Mouse (Mus musculus): ENCODE results near the gene Usp29. TPM values are rescaled to one million over a fixed set of nuclear protein-coding genes. Genes with fewer than 3 reads are reported as not detected.
A peak's percentile ranks its signal among the peaks of the same experiment; 100 is the strongest.

Gene Usp29
- total and polyA plus RNA-seq, 2 experiments: 0.09 TPM; not detected in 1

DNA sequence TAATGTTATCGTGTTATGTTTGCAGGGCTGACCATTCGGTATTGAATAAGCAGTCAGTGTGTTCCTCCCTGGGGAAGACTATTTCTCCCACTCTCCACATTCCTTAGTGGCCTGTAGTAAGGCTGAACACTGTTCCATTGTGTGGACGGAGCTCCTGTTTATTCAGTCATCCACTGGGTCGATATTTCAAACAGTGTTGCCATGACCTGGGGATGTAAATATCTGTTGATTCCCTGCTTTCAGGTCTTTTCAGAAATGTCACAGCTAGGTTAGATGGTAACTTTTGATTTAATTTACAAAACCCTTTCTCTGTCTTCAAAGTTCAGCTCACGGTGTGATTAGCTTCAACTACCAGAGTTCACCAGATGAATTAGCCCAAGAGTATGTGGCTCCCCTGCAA, 104.6 kb downstream of the Usp29 start:
- no peak for TF ChIP-seq CTCF (IDR thresholded peaks at IDR 0.05; ENCODE audit: low read depth, low read length)
- TF ChIP-seq POLR2A (IDR thresholded peaks at IDR 0.05; ENCODE audit: extremely low read depth, insufficient read depth, low read length): no peak
- Histone ChIP-seq H3K4me1 (ENCODE audit: control insufficient read depth, insufficient read depth, low read length) (peaks cover 4% of the 10 kb centered on the region; the same call in 1 of the 2 replicates), H3K36me3 (ENCODE audit: control insufficient read depth, insufficient read depth, low read length) (no peaks in the 10 kb centered on the region), H3K27me3 (ENCODE audit: control insufficient read depth, insufficient read depth, low read length) (no peaks in the 10 kb centered on the region), H3K9ac (ENCODE audit: low read depth, low read length) (no peak overlapping the region), H3K79me2 (ENCODE audit: control insufficient read depth, insufficient read depth, low read length) (no peaks in the 10 kb centered on the region), H3K4me3 (ENCODE audit: insufficient read depth, low read depth, low read length) (no peak overlapping the region), H3K27ac (replicated peaks; ENCODE audit: insufficient read depth, low read depth, low read length) (no peak overlapping the region)
- WGBS: 24% methylated on average over 5 of the region's 5 CpGs
- no peak for DNase-seq (ENCODE audit: extremely low read depth, low read depth, low spot score)

DNA sequence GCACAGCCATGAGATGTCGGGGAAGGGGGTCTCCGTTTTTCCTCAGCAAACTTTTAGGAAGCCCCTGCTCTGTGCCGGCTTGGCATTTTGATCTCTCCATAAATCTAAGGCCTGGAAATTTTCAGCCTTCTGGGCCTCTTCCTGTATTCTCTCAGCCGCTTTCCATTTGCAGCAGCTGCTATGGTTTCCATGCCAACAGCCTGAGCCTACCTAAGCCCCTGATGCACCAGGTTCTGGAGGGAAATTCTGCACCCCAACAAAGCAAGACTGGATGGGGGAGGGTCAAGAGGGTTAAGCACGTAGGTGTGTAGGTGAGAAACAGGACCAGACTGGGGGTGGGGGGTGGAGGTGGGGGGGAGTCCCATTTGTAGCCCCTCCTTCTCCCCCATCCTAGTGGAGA, 105.0 kb downstream of the Usp29 start:
- no peak for TF ChIP-seq POLR2A (IDR thresholded peaks at IDR 0.05; ENCODE audit: extremely low read depth, insufficient read depth, low read length)
- TF ChIP-seq CTCF (IDR thresholded peaks at IDR 0.05; ENCODE audit: low read depth, low read length): no peak
- Histone ChIP-seq H3K27me3 (ENCODE audit: control insufficient read depth, insufficient read depth, low read length) (no peaks in the 10 kb centered on the region), H3K4me1 (ENCODE audit: control insufficient read depth, insufficient read depth, low read length) (peaks cover 4% of the 10 kb centered on the region; the same call in 1 of the 2 replicates), H3K36me3 (ENCODE audit: control insufficient read depth, insufficient read depth, low read length) (no peaks in the 10 kb centered on the region), H3K79me2 (ENCODE audit: control insufficient read depth, insufficient read depth, low read length) (no peaks in the 10 kb centered on the region), H3K27ac (replicated peaks; ENCODE audit: insufficient read depth, low read depth, low read length) (no peak overlapping the region), H3K4me3 (ENCODE audit: insufficient read depth, low read depth, low read length) (no peak overlapping the region), H3K9ac (ENCODE audit: low read depth, low read length) (no peak overlapping the region)
- DNase-seq (ENCODE audit: extremely low read depth, low read depth, low spot score): no peak
- 38% methylated on average over 5 of the region's 5 CpGs for WGBS

DNA sequence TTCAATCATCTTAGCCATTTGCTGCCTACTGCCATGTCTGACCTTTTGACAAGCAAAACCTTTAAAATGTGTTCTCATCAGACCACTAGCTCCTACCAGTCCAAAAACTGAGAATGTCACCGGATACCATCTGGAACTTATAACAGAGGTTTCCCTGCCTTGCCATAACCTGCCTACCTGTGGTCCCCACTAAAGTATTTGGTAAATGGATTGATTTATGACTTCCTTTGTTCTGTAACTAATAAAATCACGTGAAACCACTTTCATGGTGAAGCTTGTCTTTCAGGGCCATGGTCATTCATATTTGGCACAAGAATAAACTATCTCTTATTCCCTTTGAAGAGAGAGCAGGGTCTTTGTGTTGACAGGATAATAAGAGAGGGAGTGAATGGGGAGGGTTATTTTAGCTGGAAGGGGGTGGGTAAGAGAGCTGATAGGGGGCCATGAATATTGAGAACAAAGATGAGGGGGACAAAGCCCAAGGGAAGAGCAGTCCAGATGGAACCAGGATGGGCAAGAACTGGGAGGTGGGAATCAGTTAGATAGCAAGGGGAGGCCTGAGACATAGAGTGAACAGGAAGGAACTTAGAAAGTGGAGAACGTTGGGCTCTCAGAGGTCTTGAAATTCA, 107.0 kb downstream of the Usp29 start:
- 74% methylated on average over 3 of the region's 3 CpGs for WGBS
- H3K4me1 ChIP-seq (ENCODE audit: control insufficient read depth, insufficient read depth, low read length): peaks cover 4% of the 10 kb centered on the region; the same call in 1 of the 2 replicates
- no peak for TF ChIP-seq CTCF (IDR thresholded peaks at IDR 0.05; ENCODE audit: low read depth, low read length)
- no peak for TF ChIP-seq POLR2A (IDR thresholded peaks at IDR 0.05; ENCODE audit: extremely low read depth, insufficient read depth, low read length)
- no peak overlapping the region for H3K4me3 ChIP-seq (ENCODE audit: insufficient read depth, low read depth, low read length)
- no peaks in the 10 kb centered on the region for H3K79me2 ChIP-seq (ENCODE audit: control insufficient read depth, insufficient read depth, low read length)
- no peaks in the 10 kb centered on the region for H3K27me3 ChIP-seq (ENCODE audit: control insufficient read depth, insufficient read depth, low read length)
- no peak overlapping the region for H3K27ac ChIP-seq (replicated peaks; ENCODE audit: insufficient read depth, low read depth, low read length)
- DNase-seq (ENCODE audit: extremely low read depth, low read depth, low spot score): no peak
- no peaks in the 10 kb centered on the region for H3K36me3 ChIP-seq (ENCODE audit: control insufficient read depth, insufficient read depth, low read length)
- H3K9ac ChIP-seq (ENCODE audit: low read depth, low read length): no peak overlapping the region

DNA sequence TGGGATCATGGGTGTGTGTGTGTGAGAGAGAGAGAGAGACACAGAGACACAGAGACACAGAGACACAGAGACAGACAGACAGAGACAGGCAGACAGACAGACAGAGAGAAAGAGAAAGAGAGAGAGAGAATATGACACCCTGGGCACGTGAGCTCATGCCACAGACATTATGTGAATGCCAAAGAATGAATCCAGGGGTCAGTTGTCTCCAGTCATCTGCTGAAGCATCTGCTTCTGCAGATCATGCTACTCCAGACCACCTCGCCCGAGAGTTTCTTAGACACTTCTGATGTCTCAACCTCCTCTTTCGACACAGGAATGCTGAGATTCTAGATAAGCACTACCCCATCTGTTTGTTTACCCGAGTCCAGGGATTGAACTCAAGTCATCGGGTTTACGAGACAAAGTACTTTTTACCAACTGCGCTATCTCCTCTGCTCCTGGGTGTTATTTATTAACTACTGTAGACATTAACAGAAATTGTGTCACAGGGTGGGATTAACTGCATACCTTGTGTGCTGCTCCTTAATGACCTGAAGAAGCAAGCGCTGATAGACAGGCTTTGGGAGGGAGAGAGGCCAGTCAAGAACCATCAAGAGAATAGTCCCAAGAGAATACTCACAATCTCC, 107.7 kb downstream of the Usp29 start:
- H3K9ac ChIP-seq (ENCODE audit: low read depth, low read length): no peak overlapping the region
- H3K4me3 ChIP-seq (ENCODE audit: insufficient read depth, low read depth, low read length): no peak overlapping the region
- no peaks in the 10 kb centered on the region for H3K36me3 ChIP-seq (ENCODE audit: control insufficient read depth, insufficient read depth, low read length)
- H3K4me1 ChIP-seq (ENCODE audit: control insufficient read depth, insufficient read depth, low read length): peaks cover 4% of the 10 kb centered on the region; the same call in 1 of the 2 replicates
- no peaks in the 10 kb centered on the region for H3K79me2 ChIP-seq (ENCODE audit: control insufficient read depth, insufficient read depth, low read length)
- TF ChIP-seq POLR2A (IDR thresholded peaks at IDR 0.05; ENCODE audit: extremely low read depth, insufficient read depth, low read length) (no peak), CTCF (IDR thresholded peaks at IDR 0.05; ENCODE audit: low read depth, low read length) (no peak)
- no peaks in the 10 kb centered on the region for H3K27me3 ChIP-seq (ENCODE audit: control insufficient read depth, insufficient read depth, low read length)
- 18% methylated on average over 9 of the region's 9 CpGs for WGBS
- no peak overlapping the region for H3K27ac ChIP-seq (replicated peaks; ENCODE audit: insufficient read depth, low read depth, low read length)
- peak; percentile 74 for DNase-seq (ENCODE audit: extremely low read depth, low read depth, low spot score)

DNA sequence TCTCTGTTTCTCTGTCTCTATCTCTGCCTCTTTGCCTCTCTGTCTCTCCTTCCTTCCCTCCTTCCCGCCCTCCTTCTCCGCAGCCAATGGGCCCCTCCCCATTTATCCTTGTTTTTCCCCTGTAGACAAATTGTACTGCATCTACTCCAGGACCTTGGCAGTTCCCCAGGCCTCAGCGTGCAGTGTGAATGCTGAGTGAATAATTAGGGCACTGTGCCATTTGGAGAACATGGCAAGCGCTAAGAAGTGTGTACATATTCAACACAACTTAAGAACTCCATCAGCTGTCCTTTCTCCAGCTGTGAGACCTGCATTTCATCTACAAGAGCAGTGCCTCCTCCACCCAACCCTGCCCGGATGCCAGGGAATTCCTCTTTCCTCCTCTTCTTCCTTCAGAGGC, 110.5 kb downstream of the Usp29 start:
- no peak for DNase-seq (ENCODE audit: extremely low read depth, low read depth, low spot score)
- no peak overlapping the region for H3K9ac ChIP-seq (ENCODE audit: low read depth, low read length)
- no peak for TF ChIP-seq POLR2A (IDR thresholded peaks at IDR 0.05; ENCODE audit: extremely low read depth, insufficient read depth, low read length)
- no peak for TF ChIP-seq CTCF (IDR thresholded peaks at IDR 0.05; ENCODE audit: low read depth, low read length)
- no peaks in the 10 kb centered on the region for H3K27me3 ChIP-seq (ENCODE audit: control insufficient read depth, insufficient read depth, low read length)
- H3K4me3 ChIP-seq (ENCODE audit: insufficient read depth, low read depth, low read length): no peak overlapping the region
- 68% methylated on average over 5 of the region's 5 CpGs for WGBS
- H3K27ac ChIP-seq (replicated peaks; ENCODE audit: insufficient read depth, low read depth, low read length): no peak overlapping the region
- H3K4me1 ChIP-seq (ENCODE audit: control insufficient read depth, insufficient read depth, low read length): peaks cover 4% of the 10 kb centered on the region; the same call in 1 of the 2 replicates
- no peaks in the 10 kb centered on the region for H3K36me3 ChIP-seq (ENCODE audit: control insufficient read depth, insufficient read depth, low read length)
- H3K79me2 ChIP-seq (ENCODE audit: control insufficient read depth, insufficient read depth, low read length): no peaks in the 10 kb centered on the region

DNA sequence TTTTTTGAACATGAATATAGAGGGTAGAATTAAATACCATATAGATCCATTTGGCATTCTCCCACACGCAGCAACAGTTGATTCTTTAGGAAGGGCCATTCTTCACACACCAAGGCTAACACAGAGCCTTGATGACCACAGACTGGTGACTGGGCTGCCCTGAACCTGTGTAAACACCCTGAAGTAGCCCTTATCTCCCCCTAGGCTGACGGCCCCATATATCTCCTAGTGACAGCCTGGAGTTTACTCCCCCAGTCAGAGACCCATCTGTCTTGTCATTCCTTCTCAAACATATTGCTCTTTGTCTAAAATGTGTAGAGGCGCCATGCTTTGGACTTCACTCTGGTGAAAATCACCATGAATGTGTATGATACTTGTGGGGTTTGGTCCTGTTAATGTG, 119.1 kb downstream of the Usp29 start:
- no peak overlapping the region for H3K9ac ChIP-seq (ENCODE audit: low read depth, low read length)
- no peaks in the 10 kb centered on the region for H3K79me2 ChIP-seq (ENCODE audit: control insufficient read depth, insufficient read depth, low read length)
- 87% methylated on average over 3 of the region's 3 CpGs for WGBS
- DNase-seq (ENCODE audit: extremely low read depth, low read depth, low spot score): no peak
- H3K27me3 ChIP-seq (ENCODE audit: control insufficient read depth, insufficient read depth, low read length): no peaks in the 10 kb centered on the region
- no peak overlapping the region for H3K27ac ChIP-seq (replicated peaks; ENCODE audit: insufficient read depth, low read depth, low read length)
- H3K4me1 ChIP-seq (ENCODE audit: control insufficient read depth, insufficient read depth, low read length): no peaks in the 10 kb centered on the region
- no peak overlapping the region for H3K4me3 ChIP-seq (ENCODE audit: insufficient read depth, low read depth, low read length)
- TF ChIP-seq POLR2A (IDR thresholded peaks at IDR 0.05; ENCODE audit: extremely low read depth, insufficient read depth, low read length) (no peak), CTCF (IDR thresholded peaks at IDR 0.05; ENCODE audit: low read depth, low read length) (no peak)
- no peaks in the 10 kb centered on the region for H3K36me3 ChIP-seq (ENCODE audit: control insufficient read depth, insufficient read depth, low read length)
